Mouse (Mus musculus) kidney, adult 2 months (tissue): ENCODE data around the gene Gm44596. TPM values are rescaled to one million over a fixed set of nuclear protein-coding genes. Genes with fewer than 3 reads are reported as not detected.
"Not testable (repeated sequence)": the region's sequence is repeated elsewhere in the genome, so short reads cannot be mapped to it uniquely, and the experiment has no call there.

Experiments
- DNase-seq: peaks from one replicate; pipeline ENCODE4 v3.0.0; 2021
- H3K27ac ChIP-seq: fragments of 200-500 bp; 2 replicates; pipeline ENCODE4 v1.5.1; 2012; ENCODE audit warnings: low read depth, low read length, control low read depth, inconsistent platforms; ENCODE audit not compliant: insufficient read depth
- H3K27me3 ChIP-seq: fragments of 200-500 bp; replicated peaks from 2 replicates; pipeline ENCODE4 v1.6.1; 2012; ENCODE audit warnings: mild to moderate bottlenecking, moderate library complexity, low read length, inconsistent platforms; ENCODE audit not compliant: control insufficient read depth, insufficient read depth
- H3K36me3 ChIP-seq: fragments of 200-500 bp; 2 replicates; pipeline ENCODE4 v1.6.1; 2012; ENCODE audit warnings: mild to moderate bottlenecking, moderate library complexity, low read length, inconsistent platforms; ENCODE audit not compliant: control insufficient read depth, insufficient read depth
- H3K4me1 ChIP-seq: fragments of 200-500 bp; 2 replicates; pipeline ENCODE4 v1.6.1; 2011; ENCODE audit warnings: low read length; ENCODE audit not compliant: control insufficient read depth, insufficient read depth
- H3K4me3 ChIP-seq: fragments of 200-500 bp; 2 replicates; pipeline ENCODE4 v1.5.1; 2011; ENCODE audit warnings: mild to moderate bottlenecking, low read depth, low read length, control low read depth; ENCODE audit not compliant: insufficient read depth
- CTCF ChIP-seq: fragments of 200-500 bp; conservative IDR thresholded peaks from 2 replicates; pipeline ENCODE4 v1.5.1; 2011; ENCODE audit warnings: low read depth, mild to moderate bottlenecking, control low read depth, low read length, moderate library complexity, mixed read lengths; ENCODE audit not compliant: insufficient read depth, insufficient read length
- POLR2A ChIP-seq: fragments of 200-500 bp; IDR thresholded peaks from one replicate; pipeline ENCODE4 v1.6.1; 2011; ENCODE audit warnings: low read depth, low read length, control low read depth
- WGBS: fragments of 180-500 bp; shearing (Covaris S2); methylation state at CpG from one replicate; pipeline ENCODE4 v1.1.7; 2018; 5-methylcytosine and 5-hydroxymethylcytosine counted together
- polyA plus RNA-seq: library from polyadenylated mRNA; depleted of rRNA; stranded (reverse); fragments of >200 nt; gene quantifications from 2 replicates; pipeline ENCODE4 v1.2.3, GENCODE M21; 2012

Gm44596 gene
- polyA plus RNA-seq, 1 experiment: not detected

GRCm38 (mm10) chr6:128363007-128363825 is 12.1 kb upstream of the Gm44596 start:
- DNase-seq: no peak
- TF ChIP-seq CTCF (no peak), POLR2A (no peak)
- H3K27ac ChIP-seq: no peak overlapping the region
- WGBS: 4% methylated on average over 44 of the region's 46 CpGs
- peak overlapping the region; percentile 72; the same call in 1 of the 2 replicates for H3K4me3 ChIP-seq
- no peaks in the 10 kb centered on the region; the same call in 1 of the 2 replicates for H3K4me1 ChIP-seq
- H3K36me3 ChIP-seq: no peaks in the 10 kb centered on the region
- H3K27me3 ChIP-seq: no peaks in the 10 kb centered on the region

DNA sequence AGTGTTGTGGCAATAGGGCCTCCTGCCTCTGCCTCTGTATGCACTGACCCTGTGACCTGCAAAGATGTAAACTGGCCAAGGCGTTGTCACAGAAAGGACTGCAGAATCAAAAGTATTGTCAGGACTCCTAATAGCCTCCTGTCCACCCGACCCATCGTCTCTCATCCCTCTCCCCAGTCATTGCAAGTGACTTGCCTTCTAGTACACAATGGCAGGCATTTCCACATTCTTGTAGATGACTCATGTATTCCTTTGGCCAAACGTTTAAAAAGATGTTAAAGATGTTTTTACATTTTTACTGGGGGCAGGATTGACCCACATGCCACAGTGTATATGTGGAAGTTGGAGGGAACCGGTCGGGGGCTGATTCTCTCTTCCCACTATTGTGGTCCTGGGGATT is 10.6 kb upstream of the Gm44596 start:
- WGBS: 80% methylated on average over 6 of the region's 6 CpGs
- H3K27ac ChIP-seq: no peak overlapping the region
- DNase-seq: no peak

DNA sequence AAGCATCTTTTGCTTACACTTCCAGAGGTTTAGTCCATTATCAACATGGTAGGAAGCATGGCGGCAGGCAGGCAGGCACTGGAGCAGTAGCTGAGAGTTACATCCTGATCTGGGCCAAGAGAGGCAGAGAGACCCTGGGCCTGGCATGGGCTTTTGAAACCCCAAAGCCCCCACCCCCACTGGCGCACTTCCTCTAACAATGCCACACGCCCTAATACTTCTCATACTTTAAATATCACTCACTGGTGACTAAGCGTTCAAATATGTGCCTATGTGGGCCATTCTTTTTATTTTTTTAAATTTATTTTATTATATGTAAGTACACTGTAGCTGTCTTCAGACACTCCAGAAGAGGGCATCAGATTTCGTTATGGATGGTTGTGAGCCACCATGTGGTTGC is 8.8 kb upstream of the Gm44596 start:
- H3K4me3 ChIP-seq: no peak overlapping the region

More for the DNA sequence above, 10.6 kb upstream of the Gm44596 start:
- no peaks in the 10 kb centered on the region for H3K27me3 ChIP-seq
- TF ChIP-seq CTCF (no peak), POLR2A (no peak)
- no peaks in the 10 kb centered on the region; the same call in 1 of the 2 replicates for H3K4me1 ChIP-seq
- no peaks in the 10 kb centered on the region for H3K36me3 ChIP-seq
- H3K4me3 ChIP-seq: no peak overlapping the region

GRCm38 (mm10) chr6:128370040-128370439 is 5.3 kb upstream of the Gm44596 start:
- H3K4me1 ChIP-seq: no peaks in the 10 kb centered on the region
- no peaks in the 10 kb centered on the region for H3K27me3 ChIP-seq
- TF ChIP-seq POLR2A: no peak
- WGBS: 81% methylated on average over 5 of the region's 5 CpGs
- no peak overlapping the region for H3K4me3 ChIP-seq
- no peak for DNase-seq
- no peaks in the 10 kb centered on the region for H3K36me3 ChIP-seq
- H3K27ac ChIP-seq: no peak overlapping the region

More for the DNA sequence above, 8.8 kb upstream of the Gm44596 start:
- Histone ChIP-seq H3K27me3 (no peaks in the 10 kb centered on the region), H3K4me1 (no peaks in the 10 kb centered on the region; the same call in 1 of the 2 replicates), H3K27ac (no peak overlapping the region), H3K36me3 (no peaks in the 10 kb centered on the region)
- 94% methylated on average over 5 of the region's 5 CpGs for WGBS
- TF ChIP-seq CTCF (no peak), POLR2A (no peak)
- DNase-seq: no peak

- Histone ChIP-seq H3K4me1 (no peaks in the 10 kb centered on the region), H3K4me3 (no peak overlapping the region), H3K36me3 (no peaks in the 10 kb centered on the region), H3K27ac (no peak overlapping the region), H3K27me3 (no peaks in the 10 kb centered on the region)
- WGBS: 92% methylated on average over 17 of the region's 17 CpGs
- DNase-seq: no peak
- TF ChIP-seq CTCF: no peak
- TF ChIP-seq POLR2A: no peak
These were observed 1.2 kb downstream of the Gm44596 start for GRCm38 (mm10) chr6:128376371-128377085.

- no peaks in the 10 kb centered on the region for H3K27me3 ChIP-seq
- WGBS: 82% methylated on average over 16 of the region's 16 CpGs
- no peak for TF ChIP-seq CTCF
- no peak for TF ChIP-seq POLR2A
These were observed 4.3 kb downstream of the Gm44596 start for GRCm38 (mm10) chr6:128379636-128380035.

GRCm38 (mm10) chr6:128380594-128381167 is 5.4 kb downstream of the Gm44596 start:
- not testable (repeated sequence) for H3K27ac ChIP-seq, H3K27me3 ChIP-seq, H3K36me3 ChIP-seq, DNase-seq, H3K4me1 ChIP-seq, H3K4me3 ChIP-seq
- WGBS: 57% methylated on average over 1 of the region's 1 CpGs
- TF ChIP-seq CTCF: peak; percentile 16; the same call in 1 of the 2 replicates

More at GRCm38 (mm10) chr6:128379636-128380035, 4.3 kb downstream of the Gm44596 start:
- H3K36me3 ChIP-seq: no peaks in the 10 kb centered on the region
- no peak for DNase-seq
- H3K4me1 ChIP-seq: no peaks in the 10 kb centered on the region
- no peak overlapping the region for H3K4me3 ChIP-seq
- no peak overlapping the region for H3K27ac ChIP-seq
